Mouse (Mus musculus): ENCODE results near the gene Fst.

GRCm38 (mm10) chr13:114419364-114419763 is 39.4 kb downstream of the Fst start:
- no peak for TF ChIP-seq CTCF (IDR thresholded peaks at IDR 0.05; ENCODE audit: extremely low read depth, insufficient read depth, low read length)
- TF ChIP-seq POLR2A (IDR thresholded peaks at IDR 0.05; ENCODE audit: extremely low read depth, insufficient read depth, low read length): no peak
